Mouse (Mus musculus): ENCODE results near the gene Lnp1. TPM values are rescaled to one million over a fixed set of nuclear protein-coding genes. Genes with fewer than 3 reads are reported as not detected.
A peak's percentile ranks its signal among the peaks of the same experiment; 100 is the strongest.
"Not testable (repeated sequence)": the region's sequence is repeated elsewhere in the genome, so short reads cannot be mapped to it uniquely, and the experiment has no call there.

Gene Lnp1
- not detected in 2 replicates for total RNA-seq (2017)

DNA sequence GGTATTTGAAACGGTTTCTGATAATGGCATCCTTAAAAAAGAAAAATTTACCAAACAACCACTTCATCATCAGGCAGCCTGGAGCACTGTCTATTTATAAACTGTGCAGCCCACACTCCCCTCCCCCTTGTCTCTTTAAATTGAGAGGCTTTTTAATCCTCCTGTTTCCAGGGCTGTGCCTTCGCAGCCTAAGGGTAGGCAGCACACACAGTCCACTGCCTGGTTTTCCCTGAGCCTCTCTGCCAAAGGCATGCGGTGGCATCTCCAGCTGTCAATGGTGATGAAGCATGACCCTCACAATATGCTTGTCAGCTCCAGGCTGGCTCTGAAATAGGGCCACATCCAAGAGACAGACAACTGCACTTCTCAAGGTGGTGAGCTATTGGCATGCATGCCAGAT, at the start of gene Lnp1:
TSS of gene Lnp1 (minus strand) at position 39 of the 400 bp plus-strand sequence.
- no peak for ATAC-seq (replicated peaks; ENCODE audit: low read depth, poor library complexity, severe bottlenecking)

DNA sequence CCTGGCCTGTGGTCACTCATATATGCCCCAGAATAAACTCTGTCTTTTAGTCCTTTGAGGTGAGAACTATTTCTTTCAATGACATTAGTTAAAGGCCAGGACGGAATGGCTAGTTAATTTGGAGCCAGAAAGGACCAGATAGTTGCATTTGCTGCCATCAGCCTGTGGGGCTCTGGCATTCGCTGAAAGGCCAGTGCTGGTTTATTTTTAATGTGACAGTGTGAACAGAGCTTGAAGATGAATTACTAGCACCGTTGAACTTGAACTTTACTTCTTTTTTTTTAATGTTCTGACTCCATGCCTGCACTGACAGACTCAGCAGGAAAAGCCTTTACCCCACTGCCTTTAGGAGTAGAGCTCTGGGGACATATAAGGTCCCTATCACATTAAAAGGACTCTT, 46.8 kb upstream of the Lnp1 start:
- ATAC-seq (replicated peaks; ENCODE audit: low read depth, poor library complexity, severe bottlenecking) = no peak

DNA sequence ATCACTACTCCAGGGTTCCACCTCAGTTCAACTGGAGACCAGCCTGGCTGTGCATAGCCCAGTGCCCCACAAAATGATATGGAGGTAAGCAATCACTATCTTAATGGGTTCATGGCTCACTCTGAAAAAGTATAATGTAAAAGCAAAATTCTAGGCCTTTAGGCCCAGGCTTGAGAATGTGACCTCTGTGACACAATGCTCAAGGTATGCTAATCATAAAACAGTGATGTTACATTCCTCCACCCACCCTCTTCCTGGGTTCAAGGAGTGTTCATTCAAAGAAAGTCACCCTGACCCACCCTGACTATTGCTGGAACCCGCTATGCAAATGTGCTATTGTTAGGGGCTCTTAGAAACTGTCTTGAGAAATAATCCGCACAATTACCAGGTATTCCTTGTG, 30.4 kb upstream of the Lnp1 start:
- not testable (repeated sequence) for ATAC-seq (replicated peaks; ENCODE audit: low read depth, poor library complexity, severe bottlenecking)

DNA sequence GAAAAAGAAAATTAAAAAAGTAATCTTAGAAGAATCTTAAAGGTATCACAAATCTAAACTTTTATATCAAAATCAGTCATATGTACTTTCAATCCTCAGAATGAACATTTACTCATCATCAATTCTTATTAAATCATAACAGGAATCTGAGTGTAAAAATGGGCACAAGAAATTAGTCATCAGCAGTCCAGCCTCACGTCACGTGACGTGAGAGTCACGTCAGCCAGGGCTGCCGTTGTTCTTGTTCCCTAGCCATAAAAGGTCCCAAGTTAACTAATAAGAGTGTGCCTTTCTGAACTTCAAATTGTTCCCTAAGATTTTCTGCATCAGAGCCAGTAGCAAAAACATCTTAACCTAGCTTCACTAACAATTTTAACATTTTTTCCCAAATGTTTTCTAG, 21.2 kb upstream of the Lnp1 start:
- no peak for ATAC-seq (replicated peaks; ENCODE audit: low read depth, poor library complexity, severe bottlenecking)

- no peak for ATAC-seq (replicated peaks; ENCODE audit: low read depth, poor library complexity, severe bottlenecking)
These were observed 14.5 kb upstream of the Lnp1 start for GRCm38 (mm10) chr16:56942341-56942740.

DNA sequence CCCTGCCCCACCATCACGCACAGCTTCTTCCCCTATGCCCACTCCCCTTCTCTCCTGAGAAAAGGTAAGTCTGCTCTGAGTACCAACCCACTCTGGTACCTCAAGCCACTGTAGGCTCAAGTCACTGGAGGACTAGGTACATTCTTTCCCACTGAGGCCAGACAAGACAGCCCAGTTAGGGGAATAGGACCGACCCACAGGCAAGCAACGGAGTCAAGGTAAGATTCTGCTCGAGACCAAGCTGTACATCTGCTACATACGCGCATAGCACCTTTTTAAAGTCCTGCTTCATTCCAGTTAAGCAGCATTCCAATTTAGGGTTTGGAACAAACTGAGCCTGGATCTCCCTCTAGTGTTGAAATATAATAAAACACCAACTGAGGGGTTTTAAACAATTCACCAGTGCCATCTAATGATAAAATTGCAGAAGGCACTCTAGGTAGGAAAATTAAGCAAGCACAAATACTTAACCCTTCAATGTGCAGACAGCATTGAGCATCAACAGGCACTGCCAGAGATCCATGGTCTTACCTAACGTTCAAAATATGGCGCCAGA, 7.7 kb downstream of the Lnp1 start:
- peak; percentile 96 for ATAC-seq (replicated peaks; ENCODE audit: low read depth, poor library complexity, severe bottlenecking)

- no peak for ATAC-seq (replicated peaks; ENCODE audit: low read depth, poor library complexity, severe bottlenecking)
These were observed 10.6 kb downstream of the Lnp1 start for GRCm38 (mm10) chr16:56917230-56917629.

DNA sequence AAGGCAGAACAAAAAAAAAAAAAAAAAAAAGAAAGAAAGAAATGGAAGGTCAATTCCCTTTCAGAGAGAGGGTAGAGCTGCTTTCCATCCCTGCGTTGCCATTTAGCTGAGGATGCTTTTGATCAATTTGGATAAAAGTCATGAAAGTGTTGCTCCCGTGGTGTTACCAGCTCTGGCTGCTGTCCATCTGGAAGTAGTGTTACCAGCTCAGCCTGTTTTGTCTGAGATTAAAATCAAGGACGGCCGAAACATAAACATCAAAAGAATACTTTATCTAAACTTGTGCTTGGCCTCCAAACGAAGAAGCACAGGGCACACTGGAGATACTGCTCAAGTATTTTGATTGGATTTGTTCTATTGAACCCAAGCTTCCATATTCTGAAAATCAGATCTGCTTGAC, 18.9 kb downstream of the Lnp1 start:
- no peak for ATAC-seq (replicated peaks; ENCODE audit: low read depth, poor library complexity, severe bottlenecking)

- not testable (repeated sequence) for ATAC-seq (replicated peaks; ENCODE audit: low read depth, poor library complexity, severe bottlenecking)
These were observed 25.7 kb downstream of the Lnp1 start for GRCm38 (mm10) chr16:56902206-56902605.

DNA sequence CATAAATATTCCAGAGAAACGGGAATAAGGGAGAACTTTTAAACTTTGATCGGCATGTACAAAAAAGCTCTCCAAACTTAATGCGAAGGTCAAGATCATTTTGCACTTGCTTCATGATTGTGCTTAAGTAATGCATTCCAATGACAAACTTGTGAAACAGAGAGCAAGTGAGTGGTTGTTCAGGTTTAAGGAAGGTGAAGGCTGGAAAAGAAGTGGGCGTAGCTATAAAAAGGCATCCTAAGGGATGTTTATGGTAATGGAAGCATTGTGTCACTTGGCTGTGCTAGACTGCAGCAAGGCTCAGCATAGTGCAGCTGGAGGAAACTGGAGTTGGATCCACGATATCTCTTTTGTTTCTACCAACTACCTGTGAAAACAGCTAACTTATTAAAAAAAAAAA, 36.3 kb downstream of the Lnp1 start:
- ATAC-seq (replicated peaks; ENCODE audit: low read depth, poor library complexity, severe bottlenecking) = no peak

GRCm38 (mm10) chr16:56886616-56887116, 41.2 kb downstream of the Lnp1 start:
- ATAC-seq (replicated peaks; ENCODE audit: low read depth, poor library complexity, severe bottlenecking) = no peak

DNA sequence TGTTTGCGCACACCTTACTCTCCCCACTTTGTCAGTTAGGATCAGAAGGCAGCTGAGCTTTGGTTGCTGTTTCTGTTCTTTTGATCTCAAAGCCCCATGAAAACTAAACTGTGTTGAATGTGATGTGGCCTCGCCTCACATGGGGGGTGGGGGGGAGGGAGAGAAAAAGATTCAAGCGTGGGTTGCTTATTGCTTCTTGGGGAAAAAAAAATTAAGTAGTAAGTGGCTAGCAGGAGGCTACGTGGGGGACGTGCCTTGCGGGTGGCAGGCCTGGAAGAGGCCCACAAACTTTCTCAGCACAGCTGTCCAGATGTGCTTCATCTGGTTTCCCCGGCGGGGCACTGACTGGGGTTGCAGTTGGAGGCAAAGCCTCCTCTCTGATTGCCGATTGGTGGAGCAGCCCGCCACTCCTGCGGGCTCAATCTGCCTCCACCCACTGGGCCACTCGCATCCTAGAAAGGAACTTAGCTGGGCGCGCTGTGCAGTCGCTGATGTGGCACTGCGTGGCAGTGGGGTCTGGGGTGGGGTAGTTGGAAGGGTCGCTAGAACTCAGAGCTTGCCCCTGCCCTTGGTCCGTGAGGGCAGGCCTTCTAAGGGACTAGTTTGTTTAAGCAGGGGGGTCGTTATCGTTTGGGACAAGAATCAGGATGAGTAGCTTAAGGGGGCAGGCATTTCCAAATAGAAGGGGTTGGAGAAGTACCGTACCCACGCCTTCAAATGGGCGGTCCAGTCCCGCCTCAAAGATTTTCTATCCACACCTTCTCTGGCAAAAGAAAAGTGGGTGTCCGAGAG, 41.8 kb downstream of the Lnp1 start, which contains the start of gene Tmem45a:
TSS of gene Tmem45a (minus strand) at position 343 of the 792 bp plus-strand sequence.
- peak; percentile 99 for ATAC-seq (replicated peaks; ENCODE audit: low read depth, poor library complexity, severe bottlenecking)

GRCm38 (mm10) chr16:56884811-56885210, 43.0 kb downstream of the Lnp1 start:
- ATAC-seq (replicated peaks; ENCODE audit: low read depth, poor library complexity, severe bottlenecking) = no peak

- no peak for ATAC-seq (replicated peaks; ENCODE audit: low read depth, poor library complexity, severe bottlenecking)
These were observed 54.5 kb downstream of the Lnp1 start for GRCm38 (mm10) chr16:56873410-56873809.

DNA sequence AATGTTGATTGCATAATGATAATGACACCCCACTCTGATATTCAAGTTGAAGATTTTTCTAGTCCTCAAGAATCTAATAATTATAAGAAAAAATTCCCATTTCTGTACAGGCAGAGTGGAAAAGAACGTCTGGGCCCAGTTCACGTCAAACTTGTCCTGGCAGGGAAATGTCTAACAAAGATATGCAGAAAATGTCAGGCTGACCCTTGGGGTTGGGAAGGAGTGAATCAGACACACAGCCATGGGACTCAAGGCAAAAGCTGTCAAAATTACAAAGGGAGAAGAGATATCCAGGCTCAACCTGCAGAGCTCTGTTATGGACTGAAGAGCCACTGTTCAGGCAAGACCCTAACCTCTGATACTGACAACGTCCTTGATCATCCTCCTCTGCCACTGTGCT, 57.4 kb downstream of the Lnp1 start:
- no peak for ATAC-seq (replicated peaks; ENCODE audit: low read depth, poor library complexity, severe bottlenecking)

DNA sequence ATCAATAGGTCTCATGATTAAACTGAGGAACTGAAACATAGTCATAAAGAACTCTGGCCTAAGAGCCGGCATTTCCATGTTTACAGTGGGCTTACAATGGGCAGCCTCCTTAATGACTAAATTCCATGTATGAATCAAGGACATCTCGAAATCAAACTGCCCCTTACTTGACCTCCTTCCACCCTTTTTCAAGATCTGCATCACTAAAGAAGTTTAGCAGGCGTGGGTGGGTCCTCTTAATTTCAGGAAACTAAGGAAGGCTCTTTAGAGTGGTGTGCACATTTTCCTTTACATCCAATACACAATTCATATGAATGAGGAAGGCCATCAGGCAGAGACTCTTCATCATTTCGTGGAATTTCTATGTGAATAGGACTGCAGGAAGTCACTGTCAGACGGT, 59.5 kb downstream of the Lnp1 start:
- ATAC-seq (replicated peaks; ENCODE audit: low read depth, poor library complexity, severe bottlenecking) = no peak

GRCm38 (mm10) chr16:56867591-56867990, 60.3 kb downstream of the Lnp1 start:
- ATAC-seq (replicated peaks; ENCODE audit: low read depth, poor library complexity, severe bottlenecking) = no peak

Other genes starting within 250 kb of the Lnp1 start
- 45.4 and 66.8 TPM in 2 replicates for gene Tfg, start 210.6 kb downstream of the Lnp1 start, total RNA-seq (2017)
- gene Adgrg7, start 132.2 kb downstream of the Lnp1 start, total RNA-seq (2017) = 30.0 and 33.2 TPM in 2 replicates
- gene Tmem45a, start 41.9 kb downstream of the Lnp1 start, total RNA-seq (2017) = not detected in 2 replicates
- not detected in 2 replicates for gene Tmem45a2, start 143.3 kb upstream of the Lnp1 start, total RNA-seq (2017)
- 77.1 and 83.1 TPM in 2 replicates for gene Tomm70a, start 193.6 kb upstream of the Lnp1 start, total RNA-seq (2017)
- 33.5 and 37.7 TPM in 2 replicates for gene Nit2, start 239.3 kb upstream of the Lnp1 start, total RNA-seq (2017)